Comparison of ENCODE assay signal across 8 mouse cellular contexts in genomic region chr9:20459377-20460317, GRCm38 (mm10). TPM values are rescaled to one million over a fixed set of nuclear protein-coding genes. Genes with fewer than 3 reads are reported as not detected.
DNase-seq lines count a peak whose midpoint lies in the region; ATAC-seq and TF ChIP-seq lines count a peak whose summit lies in the region.

TSS of gene Zfp26 (minus strand) at chr9:20460162.

- peak within 1 kb of the TSS; percentile 86 for H3K27ac ChIP-seq in gastrocnemius, adult 2 months
- peak within 1 kb of the TSS; percentile 89 for H3K27ac ChIP-seq in hindbrain, postnatal 0 days
- H3K27ac ChIP-seq in left cerebral cortex, adult 2 months: peak within 1 kb of the TSS; percentile 90

- H3K4me2 ChIP-seq in hindbrain, postnatal 0 days (ENCODE audit: low read depth, low read length): peak within 1 kb of the TSS; percentile 87

- intact Hi-C loops in gastrocnemius, adult 2 months (cut with DNase I): loop anchor here (10.0 kb wide), 4 partner anchors 75 to 265 kb away; partner anchors contain the start of genes Fbxl12, Ubl5 and Zfp560
- intact Hi-C loops in left cerebral cortex, adult 2 months (cut with DNase I): loop anchor here (5.0 to 10.0 kb wide), 3 partner anchors 145 to 375 kb away; partner anchors contain the start of gene Pin1

- peaks cover 6% of the 10 kb centered on the region for H3K4me1 ChIP-seq in hindbrain, postnatal 0 days (ENCODE audit: insufficient read depth, low read length)

- peak within 1 kb of the TSS; percentile 81 for H3K9ac ChIP-seq in hindbrain, postnatal 0 days (replicated peaks; ENCODE audit: low read length)

- TF ChIP-seq CTCF in gastrocnemius, adult 2 months (IDR thresholded peaks at IDR 0.05): no peak
- no peak for TF ChIP-seq CTCF in hindbrain, postnatal 0 days (IDR thresholded peaks at IDR 0.05; ENCODE audit: low read depth)
- TF ChIP-seq CTCF in left cerebral cortex, adult 2 months (IDR thresholded peaks at IDR 0.05): no peak

- under 1% methylated on average over 48 of the region's 48 CpGs for WGBS in hindbrain, postnatal 0 days

- peak within 1 kb of the TSS; percentile 98 for H3K4me3 ChIP-seq in gastrocnemius, adult 2 months
- peak within 1 kb of the TSS; percentile 62 for H3K4me3 ChIP-seq in hindbrain, postnatal 0 days (ENCODE audit: low read length)
- H3K4me3 ChIP-seq in left cerebral cortex, adult 2 months: peak within 1 kb of the TSS; percentile 78

- DNase-seq in ZHBTc4 (ENCODE audit: low read depth, low spot score): peak; percentile 92
- peak; percentile 77 for DNase-seq in gastrocnemius, adult 2 months
- DNase-seq in hindbrain, postnatal 0 days (ENCODE audit: low spot score): peak; percentile 89
- peak; percentile 74 for DNase-seq in left cerebral cortex, adult 2 months (ENCODE audit: extremely low spot score in 1 of 2, low spot score in 2 of 2)
- peak; percentile 81 to 83 for DNase-seq in right cerebral cortex, adult 2 months (ENCODE audit: low spot score in 2 of 2)
- peak; percentile 84 for DNase-seq in urinary bladder, postnatal 14 days (ENCODE audit: low spot score)

- no peaks in the 10 kb centered on the region for H3K9me3 ChIP-seq in hindbrain, postnatal 0 days (ENCODE audit: low read length)

- no peaks in the 10 kb centered on the region for H3K27me3 ChIP-seq in hindbrain, postnatal 0 days (ENCODE audit: insufficient read depth, low read length)

- H3K36me3 ChIP-seq in hindbrain, postnatal 0 days (ENCODE audit: insufficient read depth, low read length): peaks cover 5% of the 10 kb centered on the region; the same call in 1 of the 2 replicates

- ATAC-seq in common myeloid progenitor, adult 5-6 weeks (replicated peaks; ENCODE audit: low read depth, poor library complexity, severe bottlenecking): peak; percentile 97
- peak; percentile 93 for ATAC-seq in hindbrain, postnatal 0 days
- ATAC-seq in megakaryocyte, adult 5-6 weeks (ENCODE audit: poor library complexity, severe bottlenecking): peak; percentile 98

RNA-seq across cellular contexts. Expression of gene Zfp26, which starts in this region (rescaled TPM):
- 38.1 and 62.8 TPM in 2 replicates for total RNA-seq in common myeloid progenitor, adult 5-6 weeks (2017)
- 1 to 10 TPM; 8.3 to 9.2 TPM for total RNA-seq in gastrocnemius, adult 2 months (2021)
- 21.4 and 22.1 TPM in 2 replicates for total RNA-seq in hindbrain, postnatal 0 days (2014; rRNA removed)
- polyA plus RNA-seq in hindbrain, postnatal 0 days (2015; fragmentation: Nextera tagmentation; extraction: Ambion mirVana): 8.0 and 11.2 TPM in 2 replicates
- 10 to 100 TPM; 26.0 to 31.4 TPM for total RNA-seq in left cerebral cortex, adult 2 months (2021)
- 23.0 and 27.1 TPM in 2 replicates for total RNA-seq in megakaryocyte, adult 5-6 weeks (2015)
- total RNA-seq in megakaryocyte, adult 5-6 weeks (2017): 33.0 and 36.9 TPM in 2 replicates

Comparison
In these comparisons a context has a peak if more than half of its experiments do, and no peak if none do; other contexts are left out.
1. Peak in every context shown above with its lines: DNase-seq, ATAC-seq, H3K4me3 ChIP-seq and H3K27ac ChIP-seq.